Mouse (Mus musculus) lung, adult 10 weeks (tissue): ENCODE data around the gene Gm15023. TPM values are rescaled to one million over a fixed set of nuclear protein-coding genes. Genes with fewer than 3 reads are reported as not detected.

ENCODE experiments used
- polyA plus RNA-seq: library from polyadenylated mRNA; stranded (reverse); fragments of 350-450 nt; fragmentation: Illumina TruSeq; extraction: RNeasy Lipid Tissue Mini Kit (QIAGEN cat#74804); gene quantifications from one replicate; pipeline ENCODE4 v1.2.3, GENCODE M21; 2014; ENCODE audit warnings: low read depth, low replicate concordance; ENCODE audit not compliant: insufficient read depth

Gene Gm15023
- polyA plus RNA-seq: 0.06 TPM

GRCm38 (mm10) chrX:135177532-135177931 is at the start of gene Gm15023:
Gm15023 (minus strand) TSS chrX:135177632.

DNA sequence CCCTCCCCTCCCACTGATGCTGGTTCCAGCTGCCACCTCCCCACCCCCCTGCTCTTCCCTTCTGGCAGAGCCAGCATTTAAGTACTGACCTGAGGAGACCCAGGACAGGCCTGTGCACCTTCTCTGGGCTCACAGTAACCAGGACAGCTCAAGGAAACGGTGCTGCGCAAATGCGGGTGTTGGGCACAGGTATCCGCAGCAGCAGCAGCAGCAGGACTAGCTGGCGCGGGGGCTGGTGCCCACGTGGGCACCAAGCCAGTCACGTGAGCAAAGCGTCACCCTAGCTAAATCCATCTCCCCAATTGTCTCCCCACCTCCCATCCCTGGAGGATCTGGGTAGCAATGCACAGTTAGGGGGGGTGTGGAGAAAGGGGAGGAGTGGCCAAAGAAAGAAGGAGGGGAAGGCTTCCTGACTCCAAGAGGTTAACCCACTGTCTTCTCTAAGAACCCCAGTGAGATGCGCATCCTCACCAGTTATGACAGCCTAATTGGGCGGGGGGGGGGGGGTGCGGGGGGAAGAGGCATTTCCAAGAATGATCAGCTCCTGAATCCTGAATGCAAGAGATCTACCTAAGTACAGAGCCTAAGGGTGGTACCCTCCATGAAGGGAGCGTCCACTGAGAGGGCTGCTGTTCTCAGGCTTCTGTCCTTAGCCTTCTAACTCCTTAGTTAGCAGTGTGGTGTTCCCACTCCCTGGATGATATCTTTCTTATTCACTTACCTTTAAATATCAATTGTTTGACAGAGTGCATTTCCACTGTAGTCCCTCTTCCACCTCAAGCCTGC is 33.2 kb upstream of the Gm15023 start, which contains the start of gene Tceal6:
Gene Tceal6 (minus strand): TSS at position 252 of the 786 bp plus-strand sequence.

Other genes with a start within 250 kb of the Gm15023 start
- gene Nxf2, start 212.9 kb downstream of the Gm15023 start, polyA plus RNA-seq: not detected
- gene Zmat1, start 168.4 kb downstream of the Gm15023 start, polyA plus RNA-seq: 2.7 TPM
- gene Tceal6, start 33.1 kb upstream of the Gm15023 start, polyA plus RNA-seq: 0.86 TPM
- gene Pramel3, start 124.7 kb upstream of the Gm15023 start, polyA plus RNA-seq: not detected
- gene Gm5128, start 195.7 kb upstream of the Gm15023 start, polyA plus RNA-seq: not detected